Mouse (Mus musculus): ENCODE measurements around the gene Stub1. TPM values are rescaled to one million over a fixed set of nuclear protein-coding genes. Genes with fewer than 3 reads are reported as not detected.

Gene Stub1
- total and polyA plus RNA-seq, 3 experiments: 74.0 to 99.7 TPM; not detected in 1

DNA sequence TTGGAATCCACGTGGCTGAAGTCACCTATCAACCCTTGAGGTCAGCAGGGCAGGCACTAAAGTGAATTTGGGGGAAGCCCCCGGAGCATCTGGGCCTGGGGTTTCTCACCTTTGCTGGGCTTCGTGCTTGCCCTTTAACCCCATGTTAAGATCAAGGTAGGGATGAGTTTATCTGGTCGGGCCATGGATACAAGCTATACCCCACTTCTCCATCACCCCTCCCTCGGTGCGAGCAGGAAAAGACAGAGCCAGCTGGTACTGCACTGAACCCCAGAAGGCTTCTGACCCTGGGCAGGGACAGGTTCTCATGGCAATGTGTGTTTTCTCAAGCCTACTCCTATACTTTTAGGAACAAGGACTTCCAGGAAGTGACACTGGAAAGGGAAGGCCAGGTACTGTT, 51.9 kb downstream of the Stub1 start:
- TF ChIP-seq ELF1 (IDR thresholded peaks at IDR 0.05; ENCODE audit: low read depth, low read length) (0 out of 2 replicates have a peak, but pooled peaks have one; percentile 4), POLR2A (IDR thresholded peaks at IDR 0.05; ENCODE audit: control insufficient read depth in 1 of 2, insufficient read depth in 1 of 2, low read depth in 1 of 2, low read length in 2 of 2, poor library complexity in 1 of 2) (no peak), SIN3A (IDR thresholded peaks at IDR 0.05; ENCODE audit: low read length) (no peak), MAZ (IDR thresholded peaks at IDR 0.05; ENCODE audit: low read depth, low read length) (no peak), UBTF (IDR thresholded peaks at IDR 0.05; ENCODE audit: borderline replicate concordance, insufficient read depth, low read depth, low read length) (no peak)
- Histone ChIP-seq H3K9ac (ENCODE audit: control insufficient read depth, low read depth, low read length, poor library complexity, severe bottlenecking) (no peak overlapping the region), H3K9me3 (replicated peaks; ENCODE audit: insufficient read depth, low read length) (no peaks in the 10 kb centered on the region), H3K36me3 (ENCODE audit: control insufficient read depth in 1 of 2, insufficient read depth in 2 of 2, low read length in 2 of 2) (peaks cover 0 to 2% of the 10 kb centered on the region in 2 experiments; a peak in 2 of 4 replicates), H3K79me2 (ENCODE audit: control insufficient read depth, insufficient read depth, low read length, poor library complexity) (no peaks in the 10 kb centered on the region), H3K27me3 (ENCODE audit: control insufficient read depth in 1 of 2, insufficient read depth in 2 of 2, low read length in 2 of 2) (no peaks in the 10 kb centered on the region), H3K27ac (ENCODE audit: control insufficient read depth, low read depth, low read length) (no peak overlapping the region), H3K4me1 (ENCODE audit: control insufficient read depth in 1 of 2, insufficient read depth in 2 of 2, low read length in 2 of 2) (no peaks in the 10 kb centered on the region), H3K4me3 (ENCODE audit: control insufficient read depth in 1 of 2, insufficient read depth in 1 of 2, low read depth in 2 of 2, low read length in 2 of 2) (no peak overlapping the region)
- no peak for DNase-seq (ENCODE audit: low read depth, low spot score)

Other genes starting within 250 kb of the Stub1 start
- gene Gng13, start 116.2 kb downstream of the Stub1 start, total RNA-seq (2012; rRNA removed): 3.1 and 3.9 TPM in 2 replicates
- gene Gng13, start 116.2 kb downstream of the Stub1 start, polyA plus RNA-seq (2012; ENCODE audit: insufficient read depth in 1 of 2, insufficient read length in 2 of 2, low read depth in 1 of 2, low replicate concordance in 2 of 2, missing spikeins in 1 of 2): under 1 TPM in 1 of 2 experiments, not detected in 1; 0.13 TPM
- gene Chtf18, start 106.0 kb downstream of the Stub1 start, total RNA-seq (2012; rRNA removed): 29.9 and 35.5 TPM in 2 replicates
- gene Chtf18, start 106.0 kb downstream of the Stub1 start, polyA plus RNA-seq (2012; ENCODE audit: insufficient read depth in 1 of 2, insufficient read length in 2 of 2, low read depth in 1 of 2, low replicate concordance in 2 of 2, missing spikeins in 1 of 2): 10 to 100 TPM in 1 of 2 experiments, not detected in 1; 71.1 TPM
- gene Rpusd1, start 105.7 kb downstream of the Stub1 start, total RNA-seq (2012; rRNA removed): 7.3 and 8.2 TPM in 2 replicates
- gene Rpusd1, start 105.7 kb downstream of the Stub1 start, polyA plus RNA-seq (2012; ENCODE audit: insufficient read depth in 1 of 2, insufficient read length in 2 of 2, low read depth in 1 of 2, low replicate concordance in 2 of 2, missing spikeins in 1 of 2): 10 to 100 TPM in 1 of 2 experiments, not detected in 1; 23.9 TPM
- 0.08 TPM in 1 of 2 replicates, not detected in the other for gene Mslnl, start 97.4 kb downstream of the Stub1 start, total RNA-seq (2012; rRNA removed)
- gene Mslnl, start 97.4 kb downstream of the Stub1 start, polyA plus RNA-seq (2012; ENCODE audit: insufficient read depth in 1 of 2, insufficient read length in 2 of 2, low read depth in 1 of 2, low replicate concordance in 2 of 2, missing spikeins in 1 of 2): under 1 TPM in 1 of 2 experiments, not detected in 1; 0.08 TPM
- not detected in 2 replicates for gene Msln, start 79.0 kb downstream of the Stub1 start, total RNA-seq (2012; rRNA removed)
- gene Msln, start 79.0 kb downstream of the Stub1 start, polyA plus RNA-seq (2012; ENCODE audit: insufficient read depth in 1 of 2, insufficient read length in 2 of 2, low read depth in 1 of 2, low replicate concordance in 2 of 2, missing spikeins in 1 of 2): not detected
- gene Narfl, start 59.6 kb downstream of the Stub1 start, total RNA-seq (2012; rRNA removed): 26.9 and 34.3 TPM in 2 replicates
- 10 to 100 TPM in 1 of 2 experiments, not detected in 1; 30.6 TPM for gene Narfl, start 59.6 kb downstream of the Stub1 start, polyA plus RNA-seq (2012; ENCODE audit: insufficient read depth in 1 of 2, insufficient read length in 2 of 2, low read depth in 1 of 2, low replicate concordance in 2 of 2, missing spikeins in 1 of 2)
- gene Haghl, start 47.7 kb downstream of the Stub1 start, total RNA-seq (2012; rRNA removed): 10.7 and 12.6 TPM in 2 replicates
- gene Haghl, start 47.7 kb downstream of the Stub1 start, polyA plus RNA-seq (2012; ENCODE audit: insufficient read depth in 1 of 2, insufficient read length in 2 of 2, low read depth in 1 of 2, low replicate concordance in 2 of 2, missing spikeins in 1 of 2): 10 to 100 TPM in 1 of 2 experiments, not detected in 1; 13.2 TPM
- gene Ccdc78, start 46.8 kb downstream of the Stub1 start, total RNA-seq (2012; rRNA removed): 0.08 TPM in 1 of 2 replicates, not detected in the other
- gene Ccdc78, start 46.8 kb downstream of the Stub1 start, polyA plus RNA-seq (2012; ENCODE audit: insufficient read depth in 1 of 2, insufficient read length in 2 of 2, low read depth in 1 of 2, low replicate concordance in 2 of 2, missing spikeins in 1 of 2): under 1 TPM in 1 of 2 experiments, not detected in 1; 0.85 TPM
- 35.3 and 39.0 TPM in 2 replicates for gene Fam173a, start 40.5 kb downstream of the Stub1 start, total RNA-seq (2012; rRNA removed)
- 10 to 100 TPM in 1 of 2 experiments, not detected in 1; 36.6 TPM for gene Fam173a, start 40.5 kb downstream of the Stub1 start, polyA plus RNA-seq (2012; ENCODE audit: insufficient read depth in 1 of 2, insufficient read length in 2 of 2, low read depth in 1 of 2, low replicate concordance in 2 of 2, missing spikeins in 1 of 2)
- gene AC134908.4, start 37.7 kb downstream of the Stub1 start, total RNA-seq (2012; rRNA removed): 0.92 TPM in 1 of 2 replicates, not detected in the other
- not detected for gene AC134908.4, start 37.7 kb downstream of the Stub1 start, polyA plus RNA-seq (2012; ENCODE audit: insufficient read depth in 1 of 2, insufficient read length in 2 of 2, low read depth in 1 of 2, low replicate concordance in 2 of 2, missing spikeins in 1 of 2)
- 95.7 and 104 TPM in 2 replicates for gene Metrn, start 36.3 kb downstream of the Stub1 start, total RNA-seq (2012; rRNA removed)
- 100 to 1,000 TPM in 1 of 2 experiments, not detected in 1; 116 TPM for gene Metrn, start 36.3 kb downstream of the Stub1 start, polyA plus RNA-seq (2012; ENCODE audit: insufficient read depth in 1 of 2, insufficient read length in 2 of 2, low read depth in 1 of 2, low replicate concordance in 2 of 2, missing spikeins in 1 of 2)
- gene Fbxl16, start 24.3 kb downstream of the Stub1 start, total RNA-seq (2012; rRNA removed): not detected in 2 replicates
- under 1 TPM in 1 of 2 experiments, not detected in 1; 0.11 TPM for gene Fbxl16, start 24.3 kb downstream of the Stub1 start, polyA plus RNA-seq (2012; ENCODE audit: insufficient read depth in 1 of 2, insufficient read length in 2 of 2, low read depth in 1 of 2, low replicate concordance in 2 of 2, missing spikeins in 1 of 2)
- gene Wdr24, start 9.8 kb downstream of the Stub1 start, total RNA-seq (2012; rRNA removed): 29.4 and 38.8 TPM in 2 replicates
- gene Wdr24, start 9.8 kb downstream of the Stub1 start, polyA plus RNA-seq (2012; ENCODE audit: insufficient read depth in 1 of 2, insufficient read length in 2 of 2, low read depth in 1 of 2, low replicate concordance in 2 of 2, missing spikeins in 1 of 2): 10 to 100 TPM in 1 of 2 experiments, not detected in 1; 35.0 TPM
- gene Jmjd8, start 4.5 kb downstream of the Stub1 start, total RNA-seq (2012; rRNA removed): 12.9 and 13.1 TPM in 2 replicates
- gene Jmjd8, start 4.5 kb downstream of the Stub1 start, polyA plus RNA-seq (2012; ENCODE audit: insufficient read depth in 1 of 2, insufficient read length in 2 of 2, low read depth in 1 of 2, low replicate concordance in 2 of 2, missing spikeins in 1 of 2): 10 to 100 TPM in 1 of 2 experiments, not detected in 1; 23.9 TPM
- gene Rhbdl1, start 3.9 kb upstream of the Stub1 start, total RNA-seq (2012; rRNA removed): 1.4 TPM in 2 replicates
- 1 to 10 TPM in 1 of 2 experiments, not detected in 1; 4.0 TPM for gene Rhbdl1, start 3.9 kb upstream of the Stub1 start, polyA plus RNA-seq (2012; ENCODE audit: insufficient read depth in 1 of 2, insufficient read length in 2 of 2, low read depth in 1 of 2, low replicate concordance in 2 of 2, missing spikeins in 1 of 2)
- gene Gm20683, start 8.4 kb upstream of the Stub1 start, total RNA-seq (2012; rRNA removed): 2.8 and 4.9 TPM in 2 replicates
- gene Gm20683, start 8.4 kb upstream of the Stub1 start, polyA plus RNA-seq (2012; ENCODE audit: insufficient read depth in 1 of 2, insufficient read length in 2 of 2, low read depth in 1 of 2, low replicate concordance in 2 of 2, missing spikeins in 1 of 2): 1 to 10 TPM in 1 of 2 experiments, not detected in 1; 6.8 TPM
- 24.9 and 29.1 TPM in 2 replicates for gene Rhot2, start 11.4 kb upstream of the Stub1 start, total RNA-seq (2012; rRNA removed)
- gene Rhot2, start 11.4 kb upstream of the Stub1 start, polyA plus RNA-seq (2012; ENCODE audit: insufficient read depth in 1 of 2, insufficient read length in 2 of 2, low read depth in 1 of 2, low replicate concordance in 2 of 2, missing spikeins in 1 of 2): 10 to 100 TPM in 1 of 2 experiments, not detected in 1; 54.5 TPM
- 22.5 and 23.7 TPM in 2 replicates for gene Wdr90, start 28.1 kb upstream of the Stub1 start, total RNA-seq (2012; rRNA removed)
- 10 to 100 TPM in 1 of 2 experiments, not detected in 1; 44.5 TPM for gene Wdr90, start 28.1 kb upstream of the Stub1 start, polyA plus RNA-seq (2012; ENCODE audit: insufficient read depth in 1 of 2, insufficient read length in 2 of 2, low read depth in 1 of 2, low replicate concordance in 2 of 2, missing spikeins in 1 of 2)
- 73.9 and 88.9 TPM in 2 replicates for gene Mcrip2, start 35.4 kb upstream of the Stub1 start, total RNA-seq (2012; rRNA removed)
- gene Mcrip2, start 35.4 kb upstream of the Stub1 start, polyA plus RNA-seq (2012; ENCODE audit: insufficient read depth in 1 of 2, insufficient read length in 2 of 2, low read depth in 1 of 2, low replicate concordance in 2 of 2, missing spikeins in 1 of 2): 100 to 1,000 TPM; 107 to 281 TPM
- gene Mettl26, start 41.7 kb upstream of the Stub1 start, total RNA-seq (2012; rRNA removed): 31.7 and 33.6 TPM in 2 replicates
- gene Mettl26, start 41.7 kb upstream of the Stub1 start, polyA plus RNA-seq (2012; ENCODE audit: insufficient read depth in 1 of 2, insufficient read length in 2 of 2, low read depth in 1 of 2, low replicate concordance in 2 of 2, missing spikeins in 1 of 2): 10 to 100 TPM in 1 of 2 experiments, not detected in 1; 50.6 TPM
- 0.13 and 0.19 TPM in 2 replicates for gene Wfikkn1, start 47.5 kb upstream of the Stub1 start, total RNA-seq (2012; rRNA removed)
- under 1 TPM in 1 of 2 experiments, not detected in 1; 0.53 TPM for gene Wfikkn1, start 47.5 kb upstream of the Stub1 start, polyA plus RNA-seq (2012; ENCODE audit: insufficient read depth in 1 of 2, insufficient read length in 2 of 2, low read depth in 1 of 2, low replicate concordance in 2 of 2, missing spikeins in 1 of 2)
- gene Rab40c, start 86.3 kb upstream of the Stub1 start, total RNA-seq (2012; rRNA removed): 3.7 and 4.8 TPM in 2 replicates
- gene Rab40c, start 86.3 kb upstream of the Stub1 start, polyA plus RNA-seq (2012; ENCODE audit: insufficient read depth in 1 of 2, insufficient read length in 2 of 2, low read depth in 1 of 2, low replicate concordance in 2 of 2, missing spikeins in 1 of 2): 10 to 100 TPM in 1 of 2 experiments, not detected in 1; 23.2 TPM
- gene Pigq, start 111.5 kb upstream of the Stub1 start, total RNA-seq (2012; rRNA removed): 50.7 and 67.8 TPM in 2 replicates
- 100 to 1,000 TPM; 193 to 825 TPM for gene Pigq, start 111.5 kb upstream of the Stub1 start, polyA plus RNA-seq (2012; ENCODE audit: insufficient read depth in 1 of 2, insufficient read length in 2 of 2, low read depth in 1 of 2, low replicate concordance in 2 of 2, missing spikeins in 1 of 2)
- 0.16 and 0.23 TPM in 2 replicates for gene Nhlrc4, start 111.6 kb upstream of the Stub1 start, total RNA-seq (2012; rRNA removed)
- gene Nhlrc4, start 111.6 kb upstream of the Stub1 start, polyA plus RNA-seq (2012; ENCODE audit: insufficient read depth in 1 of 2, insufficient read length in 2 of 2, low read depth in 1 of 2, low replicate concordance in 2 of 2, missing spikeins in 1 of 2): under 1 TPM in 1 of 2 experiments, not detected in 1; 0.19 TPM
- gene A930017K11Rik, start 119.2 kb upstream of the Stub1 start, total RNA-seq (2012; rRNA removed): not detected in 2 replicates
- gene A930017K11Rik, start 119.2 kb upstream of the Stub1 start, polyA plus RNA-seq (2012; ENCODE audit: insufficient read depth in 1 of 2, insufficient read length in 2 of 2, low read depth in 1 of 2, low replicate concordance in 2 of 2, missing spikeins in 1 of 2): not detected
- gene Capn15, start 152.4 kb upstream of the Stub1 start, total RNA-seq (2012; rRNA removed): 5.6 and 6.2 TPM in 2 replicates
- 10 to 100 TPM in 1 of 2 experiments, not detected in 1; 16.2 TPM for gene Capn15, start 152.4 kb upstream of the Stub1 start, polyA plus RNA-seq (2012; ENCODE audit: insufficient read depth in 1 of 2, insufficient read length in 2 of 2, low read depth in 1 of 2, low replicate concordance in 2 of 2, missing spikeins in 1 of 2)
- 3.1 and 3.2 TPM in 2 replicates for gene Rab11fip3, start 236.2 kb upstream of the Stub1 start, total RNA-seq (2012; rRNA removed)
- 10 to 100 TPM in 1 of 2 experiments, not detected in 1; 18.9 TPM for gene Rab11fip3, start 236.2 kb upstream of the Stub1 start, polyA plus RNA-seq (2012; ENCODE audit: insufficient read depth in 1 of 2, insufficient read length in 2 of 2, low read depth in 1 of 2, low replicate concordance in 2 of 2, missing spikeins in 1 of 2)